Mouse (Mus musculus): ENCODE data around the gene St6galnac6. TPM values are rescaled to one million over a fixed set of nuclear protein-coding genes. Genes with fewer than 3 reads are reported as not detected.

Gene St6galnac6
- total RNA-seq, 4 experiments from 2014 or later = 110 to 144 (median 116) TPM

GRCm38 (mm10) chr2:32667775-32668174, 68.3 kb downstream of the St6galnac6 start:
- no peak for DNase-seq (ENCODE audit: low spot score in 2 of 2)

- DNase-seq (ENCODE audit: low spot score in 2 of 2) = no peak
Measured at GRCm38 (mm10) chr2:32668176-32668575, 68.7 kb downstream of the St6galnac6 start.

DNA sequence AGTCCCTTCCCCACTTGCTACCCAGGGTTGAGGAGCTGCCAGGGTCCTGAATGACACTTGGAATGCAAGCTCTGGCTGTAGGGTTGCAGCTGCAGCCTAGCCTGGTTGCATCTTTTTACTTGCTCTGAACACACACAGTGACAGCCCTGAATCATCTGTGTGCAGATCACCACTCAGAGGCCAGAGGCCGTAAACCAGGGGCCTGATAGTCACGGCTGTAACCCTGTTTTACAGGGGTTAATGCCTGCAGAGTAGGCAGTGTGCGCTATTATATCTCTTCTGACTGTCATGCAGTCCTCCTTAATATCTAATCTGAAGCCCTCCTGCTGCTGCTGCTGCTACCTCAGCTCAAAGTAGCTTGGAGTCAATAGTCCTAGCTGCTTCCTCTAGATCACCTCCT, 70.4 kb downstream of the St6galnac6 start:
- no peak for DNase-seq (ENCODE audit: low spot score in 2 of 2)

Small RNA genes lying within 50 kb of the gene (microRNA-seq; reads per million reads assigned to microRNA genes)
- 0 reads per million in 2 experiments for gene Mir1954

Other genes starting within 250 kb of the St6galnac6 start
- 100 to 1,000 TPM in 1 of 4 experiments, 10 to 100 TPM in 3; 82.9 to 103 (median 90.5) TPM for gene Ciz1, start 247.4 kb upstream of the St6galnac6 start, total RNA-seq (2022)
- 1,000 to 10,000 TPM; 1,146 to 1,253 (median 1,200) TPM for gene Dnm1, start 246.4 kb upstream of the St6galnac6 start, total RNA-seq (2022)
- 100 to 1,000 TPM; 144 to 174 (median 164) TPM for gene 1110008P14Rik, start 217.8 kb upstream of the St6galnac6 start, total RNA-seq (2022)
- gene Lcn2, start 211.5 kb upstream of the St6galnac6 start, total RNA-seq (2022) = 1 to 10 TPM in 2 of 4 experiments, under 1 TPM in 1, not detected in 1; 0.35 to 2.8 (median 2.0) TPM
- 10 to 100 TPM; 36.5 to 40.0 (median 38.2) TPM for gene Ptges2, start 203.8 kb upstream of the St6galnac6 start, total RNA-seq (2022)
- 1 to 10 TPM; 3.2 to 4.7 (median 4.2) TPM for gene Naif1, start 149.3 kb upstream of the St6galnac6 start, total RNA-seq (2022)
- 10 to 100 TPM; 55.0 to 60.7 (median 55.9) TPM for gene Slc25a25, start 148.3 kb upstream of the St6galnac6 start, total RNA-seq (2022)
- gene Fam102a, start 64.4 kb upstream of the St6galnac6 start, total RNA-seq (2022) = 10 to 100 TPM; 69.9 to 81.1 (median 75.7) TPM
- 10 to 100 TPM; 73.1 to 87.1 (median 74.8) TPM for gene Dpm2, start 28.9 kb upstream of the St6galnac6 start, total RNA-seq (2022)
- gene Pip5kl1, start 24.9 kb upstream of the St6galnac6 start, total RNA-seq (2022) = 1 to 10 TPM; 4.0 to 5.2 (median 4.5) TPM
- gene 9430097D07Rik, start 24.0 kb upstream of the St6galnac6 start, total RNA-seq (2022) = under 1 TPM; 0.23 to 0.74 (median 0.40) TPM
- gene St6galnac4, start 12.6 kb upstream of the St6galnac6 start, total RNA-seq (2022) = 10 to 100 TPM; 36.1 to 48.6 (median 40.3) TPM
- 100 to 1,000 TPM; 116 to 131 (median 119) TPM for gene Ak1, start 22.0 kb downstream of the St6galnac6 start, total RNA-seq (2022)
- gene Eng, start 46.9 kb downstream of the St6galnac6 start, total RNA-seq (2022) = 10 to 100 TPM; 18.2 to 24.8 (median 18.7) TPM
- 10 to 100 TPM in 3 of 4 experiments, 1 to 10 TPM in 1; 7.6 to 17.7 (median 11.4) TPM for gene Fpgs, start 104.4 kb downstream of the St6galnac6 start, total RNA-seq (2022)
- 100 to 1,000 TPM; 102 to 129 (median 111) TPM for gene Cdk9, start 113.4 kb downstream of the St6galnac6 start, total RNA-seq (2022)
- 10 to 100 TPM; 18.5 to 23.8 (median 21.0) TPM for gene Sh2d3c, start 121.3 kb downstream of the St6galnac6 start, total RNA-seq (2022)
- gene 6330409D20Rik, start 141.3 kb downstream of the St6galnac6 start, total RNA-seq (2022) = 1 to 10 TPM in 3 of 4 experiments, under 1 TPM in 1; 0.92 to 2.1 (median 1.5) TPM
- 10 to 100 TPM; 28.6 to 33.5 (median 31.1) TPM for gene Tor2a, start 157.5 kb downstream of the St6galnac6 start, total RNA-seq (2022)
- 1 to 10 TPM in 2 of 4 experiments, under 1 TPM in 2; 0.52 to 1.6 (median 1.1) TPM for gene Ttc16, start 175.9 kb downstream of the St6galnac6 start, total RNA-seq (2022)
- gene Ptrh1, start 176.1 kb downstream of the St6galnac6 start, total RNA-seq (2022) = 1 to 10 TPM; 4.5 to 7.0 (median 5.8) TPM
- gene Cfap157, start 184.7 kb downstream of the St6galnac6 start, total RNA-seq (2022) = 1 to 10 TPM in 3 of 4 experiments, under 1 TPM in 1; 0.66 to 1.9 (median 1.2) TPM
- gene Stxbp1, start 247.5 kb downstream of the St6galnac6 start, total RNA-seq (2022) = 100 to 1,000 TPM; 583 to 634 (median 610) TPM